Comparison of ENCODE assay signal across 8 mouse cellular contexts in the genomic region with DNA sequence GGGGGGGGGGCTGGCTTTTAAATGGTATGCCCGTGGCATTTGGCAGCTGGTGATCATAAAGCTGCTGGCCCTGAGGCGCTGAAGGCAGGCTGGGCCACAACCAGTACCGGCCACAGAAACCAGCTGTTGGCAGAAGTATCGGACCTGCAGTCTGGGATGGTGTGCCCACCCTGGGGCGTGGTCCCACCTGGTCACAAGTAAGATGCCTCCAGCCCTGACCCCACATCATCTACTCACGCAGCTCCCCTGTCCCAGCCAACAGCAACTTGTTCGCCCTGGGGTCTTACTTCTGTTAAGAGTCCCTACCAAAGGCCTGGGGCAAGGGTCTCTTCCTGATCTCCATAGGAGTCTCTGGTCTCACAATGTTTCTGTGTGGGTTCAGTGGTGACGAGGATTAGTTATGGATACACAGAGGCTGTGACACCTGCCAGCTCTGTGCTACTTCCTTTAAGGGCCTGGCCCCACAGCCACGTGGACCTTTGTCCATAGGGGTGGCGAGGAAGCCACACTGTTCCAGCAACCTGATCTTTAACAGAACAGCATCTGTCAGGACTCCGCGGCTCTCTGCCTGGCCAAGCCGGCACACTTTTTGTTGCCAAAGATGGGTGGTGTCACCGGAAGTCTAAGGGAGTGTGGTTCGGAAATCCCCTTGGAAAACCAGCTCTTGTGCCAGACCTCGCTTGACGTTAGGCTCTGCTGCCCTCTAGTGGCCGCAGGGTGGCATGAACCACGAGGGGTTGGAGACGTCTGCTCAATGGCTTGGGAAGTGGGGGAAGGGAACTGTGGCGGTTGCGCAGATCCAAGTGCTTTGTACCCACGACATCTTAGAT.
DNase-seq lines count a peak whose midpoint lies in the region; ATAC-seq and TF ChIP-seq lines count a peak whose summit lies in the region.

No protein-coding gene starts in this region.

- peaks cover 6% of the 10 kb centered on the region for H3K4me1 ChIP-seq in G1E (ENCODE audit: insufficient read depth, low read depth, low read length)
- 0 out of 2 replicates have a peak, but pooled peaks cover 3% of the 10 kb centered on the region for H3K4me1 ChIP-seq in forebrain, embryonic 15.5 days
- no peaks in the 10 kb centered on the region for H3K4me1 ChIP-seq in neural tube, embryonic 14.5 days (ENCODE audit: control insufficient read depth, insufficient read depth, low read length)
- H3K4me1 ChIP-seq in testis, adult 2 months (ENCODE audit: control insufficient read depth, insufficient read depth, low read length): peaks cover 6% of the 10 kb centered on the region

- peak; percentile 69 for TF ChIP-seq CTCF in G1E (IDR thresholded peaks at IDR 0.05; ENCODE audit: low read depth, low read length)
- TF ChIP-seq CTCF in testis, adult 2 months (IDR thresholded peaks at IDR 0.05; ENCODE audit: control insufficient read depth, insufficient read depth, insufficient replicate concordance, low read depth, low read length): peak; percentile 92; the same call in 1 of the 2 replicates

- 0 out of 2 replicates have a peak overlapping the region, but pooled peaks have one; percentile 41 for H3K9ac ChIP-seq in forebrain, embryonic 15.5 days (replicated peaks)
- no peak overlapping the region for H3K9ac ChIP-seq in neural tube, embryonic 14.5 days (replicated peaks; ENCODE audit: low read depth, low read length)

- H3K36me3 ChIP-seq in G1E (replicated peaks): no peaks in the 10 kb centered on the region
- no peaks in the 10 kb centered on the region for H3K36me3 ChIP-seq in forebrain, embryonic 15.5 days
- H3K36me3 ChIP-seq in neural tube, embryonic 14.5 days (ENCODE audit: control insufficient read depth, insufficient read depth, low read length): no peaks in the 10 kb centered on the region
- no peaks in the 10 kb centered on the region for H3K36me3 ChIP-seq in testis, adult 2 months (ENCODE audit: control insufficient read depth, insufficient read depth, low read length)

- H3K27ac ChIP-seq in forebrain, embryonic 15.5 days (replicated peaks): peak overlapping the region; percentile 81
- H3K27ac ChIP-seq in neural tube, embryonic 14.5 days (ENCODE audit: low read depth, low read length): peak overlapping the region; percentile 69; the same call in 1 of the 2 replicates
- peak overlapping the region; percentile 60 for H3K27ac ChIP-seq in testis, adult 2 months (ENCODE audit: control insufficient read depth, insufficient read depth, low read depth, low read length)

- no peaks in the 10 kb centered on the region for H3K27me3 ChIP-seq in G1E (ENCODE audit: insufficient read depth, low read length)
- H3K27me3 ChIP-seq in forebrain, embryonic 15.5 days: no peaks in the 10 kb centered on the region
- no peaks in the 10 kb centered on the region for H3K27me3 ChIP-seq in neural tube, embryonic 14.5 days (ENCODE audit: control insufficient read depth, insufficient read depth, low read length)
- no peaks in the 10 kb centered on the region for H3K27me3 ChIP-seq in testis, adult 2 months (ENCODE audit: control insufficient read depth, insufficient read depth, low read length)

- H3K4me3 ChIP-seq in G1E (ENCODE audit: low read depth, low read length): peak overlapping the region; percentile 35; the same call in 1 of the 2 replicates
- peak overlapping the region; percentile 33 for H3K4me3 ChIP-seq in forebrain, embryonic 15.5 days
- H3K4me3 ChIP-seq in neural tube, embryonic 14.5 days (ENCODE audit: low read depth, low read length): peak overlapping the region; percentile 26
- peak overlapping the region; percentile 70 for H3K4me3 ChIP-seq in testis, adult 2 months (ENCODE audit: control insufficient read depth, low read depth, low read length)

- peak; percentile 76 for ATAC-seq in G1E (ENCODE audit: extremely low read depth, insufficient number of reproducible peaks, low FRiP score, poor library complexity, severe bottlenecking)
- peak; percentile 94 for ATAC-seq in forebrain, embryonic 15.5 days (replicated peaks)
- ATAC-seq in neural tube, embryonic 14.5 days (ENCODE audit: low read depth): peak; percentile 95

- peak overlapping the region; percentile 43 for H3K4me2 ChIP-seq in forebrain, embryonic 15.5 days (replicated peaks)
- peak overlapping the region; percentile 38 for H3K4me2 ChIP-seq in neural tube, embryonic 14.5 days (ENCODE audit: low read depth, low read length)

- H3K9me3 ChIP-seq in G1E (replicated peaks): no peaks in the 10 kb centered on the region
- no peaks in the 10 kb centered on the region for H3K9me3 ChIP-seq in forebrain, embryonic 15.5 days
- no peaks in the 10 kb centered on the region for H3K9me3 ChIP-seq in neural tube, embryonic 14.5 days (ENCODE audit: control insufficient read depth, low read length)

- WGBS in forebrain, embryonic 15.5 days: 27% methylated on average over 23 of the region's 23 CpGs
- WGBS in neural tube, embryonic 14.5 days: 25% methylated on average over 23 of the region's 23 CpGs

- peak; percentile 48 for DNase-seq in G1E (ENCODE audit: low spot score)
- DNase-seq in cerebellum, adult 11-12 months: peak; percentile 82
- DNase-seq in heart, postnatal 25 days (ENCODE audit: low spot score): peak; percentile 84
- peak; percentile 80 to 90 for DNase-seq in layer of hippocampus, adult 18-20 months (ENCODE audit: low spot score in 2 of 2)
- DNase-seq in lung, adult 18-20 months: peak; percentile 87 to 93

- TF ChIP-seq POLR2A in testis, adult 2 months (IDR thresholded peaks at IDR 0.05; ENCODE audit: control insufficient read depth, low read depth, low read length): no peak

- intact Hi-C loops in heart, postnatal 25 days (cut with DNase I): no loop called here

Comparison
In these comparisons a context has a peak if more than half of its experiments do, and no peak if none do; other contexts are left out.
1. Peak in every context shown above with its lines: DNase-seq, ATAC-seq, H3K4me3 ChIP-seq and H3K27ac ChIP-seq.